Mouse (Mus musculus) bone marrow, adult 2 months (tissue): Measurements from ENCODE around the gene Ilf2. TPM values are rescaled to one million over a fixed set of nuclear protein-coding genes. Genes with fewer than 3 reads are reported as not detected.
A peak's percentile ranks its signal among the peaks of the same experiment; 100 is the strongest.

Experiments used
- H3K27ac ChIP-seq: fragments of 200-500 bp; 2 replicates; pipeline ENCODE4 v1.5.1; 2012; ENCODE audit warnings: low read depth, mild to moderate bottlenecking, control low read depth, inconsistent platforms, low read length; ENCODE audit not compliant: control insufficient read depth, poor library complexity, insufficient read depth
- H3K4me1 ChIP-seq: fragments of 200-500 bp; 2 replicates; pipeline ENCODE4 v1.6.1; 2011; ENCODE audit warnings: low read length; ENCODE audit not compliant: control insufficient read depth, insufficient read depth
- H3K4me3 ChIP-seq: fragments of 200-500 bp; replicated peaks from 2 replicates; pipeline ENCODE3; 2011; ENCODE audit warnings: mild to moderate bottlenecking, low read depth, low read length, control low read depth; ENCODE audit not compliant: control insufficient read depth
- CTCF ChIP-seq: fragments of 200-500 bp; IDR thresholded peaks from 2 replicates; pipeline ENCODE4 v1.5.1; 2011; ENCODE audit warnings: low read length, control low read depth; ENCODE audit not compliant: control insufficient read depth, insufficient read depth
- POLR2A ChIP-seq: fragments of 200-500 bp; IDR thresholded peaks from 2 replicates; pipeline ENCODE4 v1.6.1; 2011; ENCODE audit warnings: low read depth, mild to moderate bottlenecking, control low read depth, low read length, borderline replicate concordance; ENCODE audit not compliant: control insufficient read depth
- WGBS: fragments of 180-500 bp; shearing (Covaris S2); methylation state at CpG from one replicate; pipeline ENCODE4 v1.1.7; 2018; 5-methylcytosine and 5-hydroxymethylcytosine counted together
- polyA plus RNA-seq: library from polyadenylated mRNA; stranded (reverse); fragments of >200 nt; gene quantifications from 2 replicates; pipeline ENCODE4 v1.2.4, GENCODE M21; 2011; ENCODE audit warnings: low replicate concordance; ENCODE audit not compliant: missing spikeins, insufficient read depth, insufficient read length

Ilf2 gene
- polyA plus RNA-seq, 1 experiment = 110 TPM

DNA sequence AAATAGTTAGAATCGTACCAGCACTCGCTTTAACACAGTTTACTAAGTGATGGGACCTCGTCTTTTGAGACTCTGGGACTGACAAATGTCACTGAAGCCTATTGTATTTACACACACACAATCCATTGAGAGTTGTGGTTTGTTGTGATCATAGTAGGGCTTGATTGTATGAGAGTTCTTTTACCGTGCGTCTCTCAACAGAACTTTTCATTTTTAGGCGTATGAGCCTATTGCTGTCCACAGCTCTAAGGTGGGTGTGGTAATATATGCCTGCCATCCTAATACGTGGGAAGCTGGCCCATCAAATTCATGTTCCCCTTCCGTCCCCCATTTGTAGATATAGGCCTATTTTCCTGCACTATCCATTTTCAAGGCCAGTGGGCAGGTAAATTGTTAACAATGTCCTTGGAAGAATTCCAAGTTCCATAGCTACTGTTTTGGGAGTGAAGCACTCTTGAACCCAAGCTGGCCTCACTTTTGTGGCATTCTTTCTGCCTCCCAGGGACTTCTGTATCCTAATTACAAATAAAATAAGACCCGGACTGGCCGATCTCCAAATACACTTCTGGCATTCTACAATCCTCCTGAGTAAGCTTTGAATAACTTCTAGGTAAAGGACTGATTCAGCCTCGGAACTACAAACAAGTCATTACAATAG lies 41.7 kb upstream of the Ilf2 start:
- TF ChIP-seq POLR2A (no peak), CTCF (no peak)

DNA sequence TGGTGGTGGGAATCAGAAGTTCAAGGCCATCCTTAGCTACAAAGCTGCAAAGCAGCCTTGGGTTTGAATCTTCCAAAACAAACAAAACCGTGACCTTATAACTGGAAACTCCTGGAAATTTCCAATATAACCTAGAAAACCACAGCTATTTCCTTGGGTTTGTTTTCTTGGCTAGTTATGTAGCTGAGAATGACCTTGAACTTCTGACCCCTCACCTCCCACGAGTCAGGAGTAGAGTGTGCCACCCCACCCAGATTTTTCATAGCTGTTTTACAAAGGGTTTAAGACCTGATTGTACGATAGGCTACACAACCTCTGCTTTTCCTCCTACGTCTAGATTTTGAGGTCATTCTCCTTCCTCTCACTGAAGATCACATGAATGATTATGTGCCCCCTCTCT lies 38.8 kb upstream of the Ilf2 start:
- H3K4me3 ChIP-seq = no peak overlapping the region
- H3K4me1 ChIP-seq = no peaks in the 10 kb centered on the region
- H3K27ac ChIP-seq = no peak overlapping the region
- TF ChIP-seq CTCF (no peak), POLR2A (no peak)
- 71% methylated on average over 4 of the region's 4 CpGs for WGBS

More for the DNA sequence above, 41.7 kb upstream of the Ilf2 start:
- H3K4me3 ChIP-seq = no peak overlapping the region
- H3K27ac ChIP-seq = no peak overlapping the region
- 48% methylated on average over 11 of the region's 11 CpGs for WGBS
- peaks cover 3% of the 10 kb centered on the region; the same call in 1 of the 2 replicates for H3K4me1 ChIP-seq

DNA sequence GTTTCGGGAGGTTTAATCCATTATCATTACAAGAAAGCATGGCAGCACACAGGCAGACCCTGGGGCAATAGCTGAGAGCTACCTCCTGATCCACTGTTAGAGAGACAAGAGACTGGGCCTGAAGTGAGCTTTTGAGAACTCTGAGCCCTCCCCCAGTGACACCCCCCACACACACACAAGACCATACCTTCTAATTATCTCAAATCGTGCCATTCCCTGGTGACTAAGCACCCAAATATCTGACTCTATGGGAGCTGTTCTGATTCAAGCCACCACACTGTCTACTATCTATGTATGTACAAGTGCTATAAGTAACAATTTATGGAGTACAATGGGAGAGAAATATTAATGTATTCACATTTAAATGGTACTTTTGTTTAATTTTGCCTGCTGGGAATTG lies 35.2 kb upstream of the Ilf2 start:
- Histone ChIP-seq H3K4me1 (no peaks in the 10 kb centered on the region), H3K4me3 (no peak overlapping the region), H3K27ac (no peak overlapping the region)
- WGBS = 82% methylated on average over 2 of the region's 2 CpGs
- no peak for TF ChIP-seq POLR2A
- no peak for TF ChIP-seq CTCF

DNA sequence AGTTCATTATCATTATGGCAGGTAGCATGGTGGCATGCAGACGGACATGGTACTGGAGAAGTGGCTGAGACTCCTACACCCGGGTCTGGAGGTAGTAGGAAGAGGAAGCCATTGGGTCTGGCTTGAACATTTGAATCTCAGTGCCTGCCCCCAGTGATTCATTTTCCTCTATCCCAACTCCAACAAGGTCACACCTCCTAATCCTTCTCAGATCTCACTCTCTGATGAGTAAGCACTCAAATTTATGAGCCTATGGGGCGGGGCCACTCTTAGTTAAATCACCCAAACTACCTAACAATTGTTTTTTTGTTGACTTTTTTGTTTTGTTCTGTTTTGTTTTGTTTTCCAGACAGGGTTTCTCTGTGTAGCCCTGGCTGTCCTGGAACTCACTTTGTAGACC lies 31.9 kb upstream of the Ilf2 start:
- TF ChIP-seq CTCF (no peak), POLR2A (no peak)
- Histone ChIP-seq H3K27ac (no peak overlapping the region), H3K4me1 (no peaks in the 10 kb centered on the region), H3K4me3 (no peak overlapping the region)
- WGBS = 74% methylated on average over 3 of the region's 3 CpGs

DNA sequence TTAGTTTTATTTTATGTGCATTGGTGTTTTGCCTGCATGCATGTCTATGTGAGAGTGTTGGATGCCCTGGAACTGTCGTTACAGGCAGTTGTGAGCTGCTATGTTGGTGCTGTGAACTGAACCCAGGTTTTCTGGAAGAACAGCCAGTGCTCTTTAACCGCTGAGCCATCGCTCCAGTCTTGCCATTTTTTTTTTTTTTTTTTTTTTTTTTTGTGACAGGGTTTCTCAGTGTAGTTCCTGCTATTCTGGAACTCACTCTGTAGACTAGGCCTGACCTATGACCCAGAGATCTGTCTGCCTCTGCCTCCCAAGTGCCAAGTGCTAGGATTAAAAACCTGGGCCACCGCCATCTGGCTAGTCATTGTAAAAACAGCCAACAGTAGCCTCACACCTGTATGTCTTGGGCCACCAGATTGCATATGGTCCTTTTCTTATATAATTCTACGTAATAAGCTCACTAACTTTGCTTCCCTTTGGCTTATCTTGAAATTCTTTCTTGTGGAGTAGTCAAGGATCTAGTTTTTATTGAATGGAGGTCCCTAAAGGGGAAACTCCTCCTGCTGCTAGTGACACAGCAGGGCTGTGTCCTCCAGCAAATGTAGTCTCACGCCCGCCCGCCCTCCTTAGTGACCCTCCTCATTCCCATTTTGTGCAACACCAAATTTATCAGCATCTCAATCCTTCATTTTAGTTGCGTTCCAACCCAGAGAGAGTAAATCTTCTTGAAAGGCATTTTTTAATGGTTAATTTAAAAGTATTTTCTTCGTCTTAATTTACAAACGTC lies 30.3 kb upstream of the Ilf2 start:
- Histone ChIP-seq H3K4me3 (no peak overlapping the region), H3K4me1 (no peaks in the 10 kb centered on the region), H3K27ac (no peak overlapping the region)
- WGBS = 72% methylated on average over 11 of the region's 11 CpGs
- TF ChIP-seq CTCF = no peak
- no peak for TF ChIP-seq POLR2A

DNA sequence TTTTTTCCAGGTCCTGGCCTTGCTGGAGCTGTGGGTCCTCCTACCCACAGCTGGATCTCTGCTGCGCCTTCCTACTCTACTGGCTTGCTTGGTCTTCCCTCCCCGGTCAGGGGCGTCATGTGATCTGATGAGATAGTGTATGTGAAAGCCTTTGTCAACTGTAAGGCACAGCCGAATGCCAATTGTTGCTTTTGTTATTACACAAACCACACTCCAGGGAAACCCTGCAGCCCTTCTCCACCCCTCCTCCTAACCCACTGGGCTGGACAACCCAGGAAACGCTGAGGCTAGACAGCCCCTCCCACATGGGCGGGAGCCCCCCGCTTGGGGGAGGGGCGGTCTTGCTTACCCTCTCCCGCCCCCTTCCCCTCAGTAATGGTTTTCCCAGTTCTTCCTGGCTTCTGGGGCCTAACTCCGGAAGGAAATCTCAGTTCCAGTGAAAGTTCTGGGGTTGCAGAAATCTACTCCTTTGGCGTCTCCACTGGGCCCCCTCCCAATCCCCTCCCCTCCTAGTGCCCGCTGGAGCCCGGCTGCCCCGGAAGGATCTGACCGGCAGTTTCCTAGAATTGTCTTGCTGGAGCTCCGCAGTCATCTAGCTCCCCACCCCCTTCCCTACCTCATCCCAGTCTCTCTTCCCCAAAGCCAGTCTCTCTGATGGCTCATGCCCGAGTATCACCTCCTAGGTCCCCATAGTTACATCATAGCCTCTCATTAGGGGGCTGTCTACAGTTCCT lies 29.4 kb upstream of the Ilf2 start:
- TF ChIP-seq CTCF (no peak), POLR2A (0 out of 2 replicates have a peak, but pooled peaks have one; percentile 17)

DNA sequence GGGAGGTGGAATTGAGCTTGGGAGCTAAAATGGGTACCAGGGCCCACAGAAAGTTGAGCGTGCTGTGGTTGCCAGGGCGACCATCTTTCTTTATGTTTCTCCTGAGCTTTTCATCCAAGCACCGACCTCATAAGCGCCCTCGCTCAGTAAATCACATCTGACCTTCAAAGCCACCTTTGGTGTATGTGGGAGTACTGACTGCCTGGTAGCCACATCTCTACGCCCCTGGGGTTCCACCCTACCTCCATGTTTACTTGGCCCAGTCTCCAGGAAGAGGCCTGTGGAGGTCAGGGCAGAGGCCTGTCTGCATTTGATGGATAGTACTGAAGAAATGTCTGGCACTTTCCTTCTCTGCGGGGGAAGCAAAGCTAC lies 28.8 kb upstream of the Ilf2 start:
- H3K27ac ChIP-seq = no peak overlapping the region
- no peaks in the 10 kb centered on the region for H3K4me1 ChIP-seq
- TF ChIP-seq CTCF (no peak), POLR2A (no peak)
- no peak overlapping the region for H3K4me3 ChIP-seq
- WGBS = 75% methylated on average over 7 of the region's 7 CpGs

More for the DNA sequence above, 29.4 kb upstream of the Ilf2 start:
- 5% methylated on average over 17 of the region's 17 CpGs for whole genome bisulfite sequencing
- H3K4me3 ChIP-seq = peak overlapping the region; percentile 33
- H3K27ac ChIP-seq = peak overlapping the region; percentile 19; the same call in 1 of the 2 replicates
- no peaks in the 10 kb centered on the region for H3K4me1 ChIP-seq

DNA sequence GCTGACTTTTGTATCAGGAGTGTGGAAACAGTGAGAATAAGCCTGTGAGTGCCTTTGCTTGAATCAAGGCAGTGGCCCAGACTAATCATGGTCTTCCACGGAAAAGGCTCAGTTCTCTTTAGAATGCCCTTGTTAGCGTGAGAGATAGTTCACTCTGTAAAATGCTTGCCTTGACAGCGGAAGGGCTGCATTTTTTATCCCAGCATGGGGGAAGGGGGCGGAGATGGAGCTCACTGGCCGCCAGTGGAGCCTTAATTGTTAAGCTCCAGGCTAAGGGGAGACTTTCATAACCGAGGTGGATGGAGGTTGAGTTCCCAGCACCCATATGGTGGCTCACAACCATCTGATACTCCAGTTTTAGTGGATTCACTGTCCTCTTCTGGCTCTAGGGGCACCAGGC lies 27.3 kb upstream of the Ilf2 start:
- TF ChIP-seq CTCF (no peak), POLR2A (no peak)
- 80% methylated on average over 6 of the region's 6 CpGs for WGBS
- Histone ChIP-seq H3K4me1 (no peaks in the 10 kb centered on the region), H3K4me3 (no peak overlapping the region), H3K27ac (no peak overlapping the region)
